Mouse (Mus musculus): Measurements from ENCODE around the gene Olfr49.

Olfr49 gene

DNA sequence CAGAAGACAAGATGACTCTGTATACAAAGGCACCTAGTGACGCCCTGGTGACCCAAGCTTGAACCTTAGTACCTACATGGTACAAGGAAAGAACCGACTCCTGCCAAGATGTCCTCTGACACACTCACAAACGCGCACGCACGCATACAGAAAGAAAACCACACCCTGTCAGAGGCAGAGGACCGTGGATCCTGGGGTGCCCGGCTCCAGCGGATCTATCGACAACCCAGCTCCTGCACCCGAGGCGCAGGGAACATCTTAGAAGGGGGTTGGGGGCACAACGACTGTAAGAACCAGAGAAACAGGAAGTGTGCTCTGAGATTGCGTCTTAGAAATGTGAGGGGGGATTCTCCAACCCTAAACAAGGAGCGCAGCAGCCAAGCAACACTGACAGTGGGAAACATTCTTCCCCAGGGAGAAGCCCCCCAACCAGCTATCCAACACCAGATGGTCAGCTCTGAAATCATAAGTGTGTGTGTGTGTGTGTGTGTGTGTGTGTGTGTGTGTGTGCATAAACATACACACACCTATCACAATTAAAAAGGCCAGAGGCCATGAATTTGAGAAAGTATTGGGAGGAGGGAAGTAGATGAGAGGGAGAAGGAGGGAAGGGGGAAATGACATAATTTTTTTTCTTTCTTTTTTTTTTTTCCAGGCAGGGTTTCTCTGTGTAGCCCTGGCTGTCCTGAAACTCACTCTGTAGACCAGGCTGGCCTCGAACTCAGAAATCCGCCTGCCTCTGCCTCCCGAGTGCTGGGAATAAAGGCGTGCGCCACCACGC lies 53.4 kb downstream of the Olfr49 start:
- in situ Hi-C loops (cut with MboI, MseI), result loop anchor here (10.0 kb wide), 1 partner anchor 193 kb away; the partner anchor contains the start of gene Mrpl52

DNA sequence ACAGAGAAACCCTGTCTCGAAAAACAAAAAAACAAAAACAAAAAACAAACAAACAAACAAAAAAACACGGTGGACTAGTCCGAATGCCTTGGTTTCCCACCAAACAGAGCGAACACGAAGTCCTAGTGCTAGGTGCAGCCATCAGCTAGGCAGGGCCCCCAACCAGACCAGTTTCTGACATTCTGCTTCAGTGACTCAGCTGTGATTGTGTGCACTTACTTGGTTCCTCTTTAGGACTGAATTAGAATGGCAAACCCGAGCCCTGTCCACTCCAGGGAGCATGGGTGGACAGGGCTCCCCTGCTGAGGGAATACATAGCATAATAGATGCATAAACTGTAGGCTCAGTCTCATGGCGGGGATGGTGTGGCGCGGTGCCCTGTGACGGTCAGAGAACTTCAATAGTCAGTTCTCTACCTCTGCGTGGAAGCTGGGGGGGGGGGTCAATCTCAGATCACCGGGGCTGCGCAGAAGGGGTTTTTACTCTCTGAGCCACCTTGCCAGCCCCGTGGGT lies 54.0 kb downstream of the Olfr49 start:
- in situ Hi-C loops (cut with MboI, MseI), result loop anchor here (10.0 kb wide), 1 partner anchor 194 kb away; the partner anchor contains the start of gene Mrpl52

DNA sequence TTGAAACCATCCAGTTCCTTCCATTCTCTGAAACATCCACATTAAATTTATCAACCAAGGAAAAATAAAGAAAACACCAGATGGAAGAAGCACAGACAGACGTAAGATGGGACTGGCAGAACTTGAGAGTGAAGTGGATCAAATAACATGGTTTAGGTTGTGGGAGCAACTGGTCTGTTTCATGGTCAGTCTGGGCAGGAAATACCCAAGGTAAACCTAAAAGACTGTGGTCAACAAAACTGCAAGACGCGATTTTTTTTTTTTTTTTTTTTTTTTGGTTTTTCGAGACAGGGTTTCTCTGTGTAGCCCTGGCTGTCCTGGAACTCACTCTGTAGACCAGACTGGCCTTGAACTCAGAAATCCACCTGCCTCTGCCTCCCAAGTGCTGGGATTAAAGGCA lies 54.9 kb downstream of the Olfr49 start:
- in situ Hi-C loops (cut with MboI, MseI), result loop anchor here (10.0 kb wide), 1 partner anchor 195 kb away; the partner anchor contains the start of gene Mrpl52

DNA sequence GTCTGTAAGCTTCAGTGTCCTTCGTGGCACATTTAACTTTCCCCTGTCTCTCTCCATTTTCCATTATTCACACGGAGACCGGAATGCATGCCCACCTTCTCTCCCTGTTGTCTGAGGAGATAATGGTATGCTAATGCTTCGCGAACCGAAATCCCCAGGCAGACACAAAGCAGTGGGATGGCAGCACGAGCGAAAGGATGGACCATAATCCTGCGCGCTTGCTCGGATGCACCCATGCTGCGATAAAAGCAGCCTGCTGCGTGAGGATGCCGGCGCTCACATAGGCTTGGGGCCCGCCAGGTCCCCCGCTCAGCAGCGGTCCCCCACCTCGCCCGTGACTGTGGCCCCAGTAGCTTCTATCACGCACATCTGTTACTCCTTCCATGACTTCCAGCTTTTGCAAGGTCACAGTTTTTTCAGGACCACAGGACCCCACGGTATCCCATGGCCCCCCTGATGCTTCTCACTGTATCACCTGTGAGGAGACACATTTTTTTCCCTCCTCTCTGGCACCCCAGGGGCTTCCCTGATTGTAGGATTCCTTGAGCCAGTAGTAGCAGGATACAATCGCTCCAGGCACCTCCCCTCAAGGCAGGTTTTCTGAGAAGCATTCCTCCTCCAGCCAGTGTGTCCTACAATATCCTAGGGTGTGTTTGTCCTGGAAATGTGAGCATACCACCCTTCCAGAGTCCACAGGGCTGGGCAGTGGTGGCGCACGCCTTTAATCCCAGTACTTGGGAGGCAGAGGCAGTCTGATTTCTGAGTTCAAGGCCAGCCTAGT lies 55.6 kb downstream of the Olfr49 start:
- in situ Hi-C loops (cut with MboI, MseI), result no loop called here

DNA sequence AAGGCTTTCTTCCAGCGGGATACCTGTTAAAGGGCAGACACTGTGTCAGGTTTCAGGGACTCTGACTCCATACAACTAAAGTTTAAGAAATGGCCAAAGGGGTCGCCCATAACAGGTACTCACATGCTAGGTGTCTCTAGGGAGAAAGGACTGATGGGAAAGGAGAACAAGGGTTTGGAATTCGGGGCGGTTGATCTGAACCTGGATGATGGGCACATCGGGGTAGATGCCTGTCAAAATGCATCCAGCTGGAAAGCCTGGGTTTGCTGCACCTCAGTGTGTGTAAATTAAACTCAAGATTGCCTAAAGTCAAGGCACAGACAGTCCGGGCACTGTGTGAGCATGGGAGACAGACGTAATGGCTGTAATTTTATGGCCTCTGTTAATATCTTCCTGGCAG lies 56.2 kb downstream of the Olfr49 start:
- in situ Hi-C loops (cut with MboI, MseI), result no loop called here
